Mouse (Mus musculus) brown adipose tissue, adult 24 weeks (tissue): Measurements from ENCODE around the gene Tbc1d10a. TPM values are rescaled to one million over a fixed set of nuclear protein-coding genes. Genes with fewer than 3 reads are reported as not detected.

Source experiments
- H3K27ac ChIP-seq: fragments of 200-500 bp; replicated peaks from 2 replicates; pipeline ENCODE4 v1.5.1; 2012; ENCODE audit warnings: low read depth, mild to moderate bottlenecking, low read length
- H3K4me1 ChIP-seq: fragments of 200-500 bp; 2 replicates; pipeline ENCODE4 v1.6.1; 2012; ENCODE audit warnings: low read length, mixed read lengths; ENCODE audit not compliant: control insufficient read depth, insufficient read depth, insufficient read length
- H3K4me3 ChIP-seq: fragments of 200-500 bp; 2 replicates; pipeline ENCODE4 v1.5.1; 2012; ENCODE audit warnings: low read depth, mild to moderate bottlenecking, low read length, moderate library complexity; ENCODE audit not compliant: insufficient read depth
- polyA plus RNA-seq: library from polyadenylated mRNA; stranded (reverse); fragments of >200 nt; gene quantifications from 2 replicates; pipeline ENCODE4 v1.2.4, GENCODE M21; 2012; ENCODE audit not compliant: missing spikeins, insufficient read depth, insufficient read length

Tbc1d10a gene
- polyA plus RNA-seq, 1 experiment, result 2.4 TPM

GRCm38 (mm10) chr11:4217914-4218629 is 31.5 kb downstream of the Tbc1d10a start, which contains the start of gene Castor1:
Castor1 (plus strand) TSS chr11:4218225.
- Histone ChIP-seq H3K4me3 (peak within 1 kb of the TSS; percentile 65), H3K27ac (peak within 1 kb of the TSS; percentile 99), H3K4me1 (peaks cover 14% of the 10 kb centered on the region)

DNA sequence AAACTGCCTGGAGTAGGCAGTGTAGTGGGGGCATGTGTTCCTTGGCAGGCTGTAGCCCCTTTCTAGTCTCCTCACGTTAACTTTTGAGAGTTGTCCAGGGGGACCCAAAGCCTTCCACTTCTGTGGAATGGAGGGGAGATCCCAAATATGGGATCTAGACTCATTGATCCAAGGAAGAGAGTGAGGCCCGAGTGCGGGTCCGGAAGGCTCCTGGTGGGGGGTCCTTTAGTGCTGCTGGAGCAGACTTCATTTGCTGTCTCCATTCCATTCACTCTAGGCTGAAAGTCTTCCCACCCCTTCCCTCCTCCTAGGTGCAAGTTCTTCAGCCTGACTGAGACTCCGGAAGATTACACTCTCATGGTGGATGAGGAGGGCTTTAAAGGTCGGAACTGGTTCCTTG is 32.0 kb downstream of the Tbc1d10a start:
- H3K27ac ChIP-seq, result peak overlapping the region; percentile 75
- H3K4me3 ChIP-seq, result peak overlapping the region; percentile 65
- H3K4me1 ChIP-seq, result peaks cover 14% of the 10 kb centered on the region

DNA sequence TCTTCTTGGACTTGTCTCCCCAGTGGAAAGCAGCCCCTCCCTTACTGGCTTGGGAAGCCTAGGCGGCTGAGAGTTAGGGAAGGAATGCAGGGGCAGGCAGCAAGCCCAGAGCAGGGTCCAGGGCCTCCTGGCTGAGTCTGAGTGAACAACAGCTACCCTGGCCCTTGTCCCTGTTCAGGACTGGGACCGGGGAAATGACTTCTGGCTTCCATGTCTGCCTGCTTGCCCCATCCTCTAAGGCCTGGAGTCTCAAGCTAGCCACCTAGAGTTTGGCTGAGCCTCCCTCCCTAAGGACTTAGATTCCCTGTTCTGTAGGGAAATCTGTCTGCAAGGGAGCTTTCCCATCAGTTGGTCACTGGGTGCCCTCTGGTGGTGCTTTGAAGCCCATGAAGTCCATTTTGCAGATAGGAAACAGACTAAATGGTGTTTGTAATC is 32.7 kb downstream of the Tbc1d10a start:
- Histone ChIP-seq H3K27ac (peak overlapping the region; percentile 75), H3K4me3 (peak overlapping the region; percentile 65), H3K4me1 (peaks cover 14% of the 10 kb centered on the region)

GRCm38 (mm10) chr11:4219908-4220307 is 33.3 kb downstream of the Tbc1d10a start:
- Histone ChIP-seq H3K4me3 (no peak overlapping the region), H3K27ac (no peak overlapping the region), H3K4me1 (peaks cover 14% of the 10 kb centered on the region)

DNA sequence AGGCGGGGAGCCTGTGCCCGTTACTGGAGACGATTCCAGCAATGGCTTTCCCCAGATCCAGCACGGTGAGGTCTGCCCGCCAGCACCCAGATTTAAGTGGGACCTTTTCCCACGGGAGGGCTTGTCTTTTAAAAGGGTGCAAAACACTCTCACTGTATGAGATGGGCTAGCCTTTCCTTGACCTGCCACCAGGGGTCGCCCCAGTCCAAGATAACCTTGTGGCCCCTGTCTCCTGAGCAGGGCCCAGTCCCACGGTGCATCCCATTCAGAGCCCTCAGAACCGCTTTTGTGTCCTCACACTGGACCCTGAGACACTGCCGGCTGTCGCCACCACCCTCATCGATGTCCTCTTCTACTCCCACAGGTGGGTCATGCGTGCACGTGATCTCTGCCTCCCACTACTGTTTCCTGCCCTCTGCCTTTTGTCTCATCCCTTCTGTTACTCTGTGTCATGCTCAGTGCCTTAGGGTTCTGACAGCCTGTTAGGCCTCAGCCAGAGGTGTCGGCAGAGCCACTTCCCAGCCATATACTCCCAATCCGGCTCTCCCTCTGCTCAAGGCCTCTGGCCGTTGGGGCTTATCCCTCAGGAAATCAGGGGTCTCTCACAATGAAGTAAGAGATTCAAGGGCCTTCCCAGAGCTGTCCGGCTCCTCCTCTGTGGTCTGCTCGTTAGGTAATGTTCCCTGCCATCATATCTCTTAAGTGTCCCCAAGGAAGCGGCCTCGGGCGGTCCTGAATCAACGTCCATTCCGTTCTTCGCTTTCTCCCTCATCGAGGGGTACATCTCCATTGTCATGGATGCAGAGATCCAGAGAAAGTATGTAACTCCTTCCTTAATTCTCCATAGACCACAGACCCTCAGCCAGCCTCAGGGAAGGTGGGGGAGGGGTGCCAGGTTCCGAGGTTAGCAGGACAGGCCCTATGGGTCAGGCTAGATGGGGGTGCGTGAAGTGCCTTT is 34.1 kb downstream of the Tbc1d10a start:
- H3K4me3 ChIP-seq, result no peak overlapping the region
- H3K4me1 ChIP-seq, result peaks cover 11% of the 10 kb centered on the region
- H3K27ac ChIP-seq, result no peak overlapping the region

DNA sequence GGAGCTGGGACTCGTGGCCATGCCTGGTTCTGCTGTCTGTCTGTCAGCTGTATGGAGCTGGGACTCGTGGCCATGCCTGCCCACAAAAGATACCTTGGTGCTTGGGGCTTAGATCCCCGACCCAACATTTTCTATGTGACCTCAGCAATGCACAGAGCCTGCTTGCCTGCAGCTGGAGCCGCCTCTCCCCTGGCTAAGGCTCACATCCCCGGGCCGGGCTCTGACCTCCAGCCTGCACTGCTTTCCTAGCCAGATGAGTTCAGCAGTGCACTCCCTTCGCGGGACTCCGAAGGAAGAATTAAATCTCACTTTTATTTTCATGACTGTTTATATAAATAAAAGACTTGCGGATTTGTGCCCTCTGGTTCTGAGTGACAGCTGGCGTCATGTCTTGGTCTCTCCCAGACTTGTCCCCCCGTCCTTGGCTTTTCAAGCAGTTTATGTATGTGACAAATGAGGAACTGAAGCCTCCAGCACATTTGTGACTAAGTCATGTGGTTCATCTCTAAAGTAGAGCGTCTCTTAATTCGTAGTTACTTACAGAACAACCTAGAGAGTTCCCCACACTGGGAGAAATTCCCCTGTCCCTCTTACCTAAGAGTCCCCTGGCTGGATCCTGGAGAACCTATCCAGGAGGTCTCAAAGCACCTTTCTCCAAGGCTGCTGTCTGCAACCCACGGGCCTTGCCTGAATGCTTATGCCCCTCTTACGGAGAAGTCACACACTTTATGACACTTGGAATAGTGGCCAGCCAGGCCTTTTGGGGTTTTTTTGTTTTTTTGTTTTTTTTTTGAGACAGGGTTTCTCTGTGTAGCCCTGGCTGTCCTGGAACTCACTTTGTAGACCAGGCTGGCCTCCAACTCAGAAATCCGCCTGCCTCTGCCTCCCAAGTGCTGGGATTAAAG is 35.7 kb downstream of the Tbc1d10a start:
- H3K27ac ChIP-seq, result no peak overlapping the region
- peaks cover 8% of the 10 kb centered on the region for H3K4me1 ChIP-seq
- H3K4me3 ChIP-seq, result no peak overlapping the region

DNA sequence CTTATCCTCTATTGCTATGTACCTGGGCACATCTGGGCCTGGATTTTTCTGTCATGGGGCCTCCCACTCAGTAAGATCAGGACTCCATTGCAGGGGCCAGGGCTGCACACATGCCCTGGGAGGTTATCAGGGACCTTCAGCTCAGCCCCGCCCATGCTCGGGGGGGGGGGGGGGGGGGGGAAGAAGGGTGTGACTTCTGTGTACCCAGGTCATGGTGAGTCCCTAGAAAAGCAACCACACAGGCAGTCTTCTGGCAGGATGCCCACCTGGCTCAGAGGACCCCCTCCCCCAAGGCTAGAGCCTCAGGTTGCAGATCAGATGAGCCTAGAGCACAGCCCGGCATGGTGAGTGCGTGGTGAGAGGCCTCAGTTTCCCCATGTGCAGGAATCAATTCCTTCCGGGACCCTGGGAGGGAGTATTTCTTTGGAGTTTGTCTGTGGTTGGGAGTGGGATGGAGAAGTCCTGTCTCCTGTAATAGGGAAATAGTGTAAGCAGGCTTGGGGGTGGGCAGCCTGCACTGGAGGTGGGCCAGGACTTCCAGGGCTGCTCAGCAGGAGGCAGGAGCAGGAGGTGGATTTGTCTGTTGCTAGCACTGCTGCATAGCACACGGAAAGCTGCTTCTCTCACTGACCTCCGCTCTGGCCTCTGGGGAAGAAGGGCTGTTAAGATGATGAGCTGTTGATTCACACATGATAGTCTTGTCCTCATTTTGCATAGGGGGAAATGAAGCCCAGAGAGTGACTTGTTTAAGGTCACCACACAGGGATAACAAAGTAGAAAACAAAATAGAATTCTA is 37.0 kb downstream of the Tbc1d10a start:
- Histone ChIP-seq H3K4me3 (no peak overlapping the region), H3K4me1 (peaks cover 6% of the 10 kb centered on the region), H3K27ac (no peak overlapping the region)

DNA sequence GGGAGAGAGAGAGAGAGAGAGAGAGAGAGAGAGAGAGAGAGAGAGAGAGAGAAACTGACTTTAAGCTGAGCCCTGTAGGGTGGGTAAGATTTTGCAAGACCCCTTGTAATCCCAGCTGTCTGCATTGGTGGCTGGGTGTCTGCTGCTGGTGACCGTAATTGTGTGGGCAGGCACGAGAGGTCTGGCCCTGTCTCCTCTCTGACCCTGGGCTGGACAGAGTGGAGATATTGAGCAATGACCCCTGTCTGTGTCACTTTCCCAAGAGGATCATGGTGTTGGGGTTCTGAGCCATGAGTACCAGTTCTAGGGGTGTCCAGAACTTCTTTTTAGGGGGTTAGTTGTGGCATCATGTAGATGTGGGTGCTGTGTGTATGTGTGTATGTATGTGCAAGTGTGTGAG is 37.6 kb downstream of the Tbc1d10a start:
- H3K27ac ChIP-seq, result no peak overlapping the region
- peaks cover 4% of the 10 kb centered on the region for H3K4me1 ChIP-seq
- H3K4me3 ChIP-seq, result no peak overlapping the region

GRCm38 (mm10) chr11:4226569-4227325 is 40.2 kb downstream of the Tbc1d10a start:
- Histone ChIP-seq H3K4me1 (peaks cover 7% of the 10 kb centered on the region; the same call in 1 of the 2 replicates), H3K27ac (no peak overlapping the region), H3K4me3 (no peak overlapping the region)

GRCm38 (mm10) chr11:4228463-4228862 is 41.9 kb downstream of the Tbc1d10a start:
- H3K4me1 ChIP-seq, result peaks cover 7% of the 10 kb centered on the region; the same call in 1 of the 2 replicates
- no peak overlapping the region for H3K4me3 ChIP-seq
- no peak overlapping the region for H3K27ac ChIP-seq

- Histone ChIP-seq H3K27ac (no peak overlapping the region), H3K4me1 (peaks cover 7% of the 10 kb centered on the region; the same call in 1 of the 2 replicates), H3K4me3 (no peak overlapping the region)
Measured at GRCm38 (mm10) chr11:4229841-4230240, 43.3 kb downstream of the Tbc1d10a start.

GRCm38 (mm10) chr11:4231435-4231834 is 44.8 kb downstream of the Tbc1d10a start:
- no peak overlapping the region for H3K4me3 ChIP-seq
- peaks cover 7% of the 10 kb centered on the region; the same call in 1 of the 2 replicates for H3K4me1 ChIP-seq
- H3K27ac ChIP-seq, result no peak overlapping the region

DNA sequence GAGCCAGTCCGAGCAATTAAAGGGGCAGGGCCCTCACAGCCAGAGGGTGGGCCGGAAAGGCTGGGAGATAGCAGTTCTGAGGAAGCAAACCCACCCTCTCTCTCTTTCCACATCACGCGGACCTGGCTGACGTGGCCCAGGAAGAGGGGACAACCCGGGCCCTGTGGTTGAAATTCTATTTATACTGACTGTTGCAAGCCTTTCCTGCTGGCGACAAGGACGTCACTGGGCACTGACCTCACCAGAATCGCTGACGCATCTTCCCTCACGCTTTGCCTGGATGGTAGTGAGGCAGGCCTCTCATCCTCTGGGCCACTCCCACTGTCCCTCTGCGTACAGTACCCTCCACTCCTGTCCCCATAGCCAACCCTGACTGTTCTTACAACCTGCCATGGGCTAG is 46.1 kb downstream of the Tbc1d10a start:
- Histone ChIP-seq H3K4me1 (peaks cover 7% of the 10 kb centered on the region; the same call in 1 of the 2 replicates), H3K27ac (no peak overlapping the region)

More for the DNA sequence above, 46.1 kb downstream of the Tbc1d10a start:
- H3K4me3 ChIP-seq, result no peak overlapping the region
